Mouse (Mus musculus) right cerebral cortex, postnatal 36 days (tissue): ENCODE results near the gene Celsr2.

Source experiments
- DNase-seq, 2 experiments: peaks; one replicate each; pipeline ENCODE4 v3.0.0; 2022; ENCODE audit warnings: low spot score in 2 of 2, mixed read lengths in 1 of 2

Gene Celsr2

GRCm38 (mm10) chr3:108411754-108412121, 3.6 kb downstream of the Celsr2 start:
- DNase-seq, result no peak

GRCm38 (mm10) chr3:108411026-108411753, 4.2 kb downstream of the Celsr2 start:
- DNase-seq, result no peak

- no peak for DNase-seq
These were observed 5.0 kb downstream of the Celsr2 start for GRCm38 (mm10) chr3:108410359-108410714.

GRCm38 (mm10) chr3:108409656-108410358, 5.5 kb downstream of the Celsr2 start:
- no peak for DNase-seq

- DNase-seq, result no peak
These were observed 6.8 kb downstream of the Celsr2 start for GRCm38 (mm10) chr3:108408517-108409008.

GRCm38 (mm10) chr3:108406306-108406885, 9.0 kb downstream of the Celsr2 start:
- peak; percentile 55 to 69 for DNase-seq

GRCm38 (mm10) chr3:108405536-108406305, 9.6 kb downstream of the Celsr2 start:
- DNase-seq, result peak; percentile 70 to 81

- no peak for DNase-seq
These were observed 12.8 kb downstream of the Celsr2 start for GRCm38 (mm10) chr3:108402528-108402920.

GRCm38 (mm10) chr3:108401692-108402527, 13.4 kb downstream of the Celsr2 start:
- peak; percentile 78 for DNase-seq

- DNase-seq, result no peak
These were observed 14.9 kb downstream of the Celsr2 start for GRCm38 (mm10) chr3:108400442-108400841.

GRCm38 (mm10) chr3:108398281-108398680, 17.1 kb downstream of the Celsr2 start:
- no peak for DNase-seq

GRCm38 (mm10) chr3:108392793-108393192, 22.6 kb downstream of the Celsr2 start:
- DNase-seq, result no peak

- DNase-seq, result no peak
These were observed 23.1 kb downstream of the Celsr2 start for GRCm38 (mm10) chr3:108392299-108392698.

GRCm38 (mm10) chr3:108389111-108389545, 26.2 kb downstream of the Celsr2 start:
- DNase-seq, result peak; percentile 93

- peak; percentile 72 to 82 for DNase-seq
These were observed 29.2 kb downstream of the Celsr2 start for GRCm38 (mm10) chr3:108386186-108386585.

- no peak for DNase-seq
These were observed 30.9 kb downstream of the Celsr2 start for GRCm38 (mm10) chr3:108384425-108384824.

- peak; percentile 80 to 82 for DNase-seq
These were observed 31.6 kb downstream of the Celsr2 start, which contains the start of gene Psrc1 for GRCm38 (mm10) chr3:108383485-108384354. Gene Psrc1, plus strand, starts transcription at chr3:108383839.

GRCm38 (mm10) chr3:108381945-108382875, 33.1 kb downstream of the Celsr2 start:
- DNase-seq, result no peak

- DNase-seq, result no peak
These were observed 34.7 kb downstream of the Celsr2 start for GRCm38 (mm10) chr3:108380695-108381094.
